Comparison of ENCODE assay signal across 10 mouse cellular contexts in the genomic region with DNA sequence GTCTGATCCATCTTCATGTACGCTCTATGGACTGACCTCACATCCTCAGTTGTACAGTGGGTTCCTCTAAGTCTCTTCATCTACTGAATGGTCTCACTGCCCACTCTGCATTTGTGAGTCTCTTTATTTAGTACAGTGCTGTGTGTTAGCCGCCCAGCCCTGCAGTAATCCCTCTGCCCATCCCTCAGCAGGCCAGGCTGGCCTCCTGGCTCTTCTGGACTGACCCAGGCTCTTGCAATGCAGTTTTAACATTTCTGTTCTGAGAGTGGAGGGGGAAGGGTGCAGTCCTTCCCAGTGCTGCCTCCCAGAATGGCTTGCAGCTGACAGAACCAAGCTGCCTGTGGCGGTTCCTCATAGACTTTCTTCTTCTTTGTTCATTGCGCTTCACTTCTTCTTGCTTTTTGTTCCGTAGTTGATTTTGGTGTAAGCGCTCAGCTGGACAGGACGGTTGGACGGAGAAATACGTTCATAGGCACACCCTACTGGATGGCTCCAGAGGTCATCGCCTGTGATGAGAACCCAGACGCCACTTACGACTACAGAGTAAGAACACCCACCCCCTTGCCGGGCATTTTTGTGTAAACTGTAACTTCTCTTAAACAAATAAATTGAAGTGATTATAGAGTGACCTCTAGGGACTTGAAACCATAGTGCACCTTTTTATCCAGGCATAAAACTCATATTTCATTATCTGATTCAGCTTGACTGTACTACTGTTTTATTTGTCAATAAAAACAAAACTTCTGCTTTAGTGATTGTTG.
DNase-seq lines count a peak whose midpoint lies in the region; ATAC-seq and TF ChIP-seq lines count a peak whose summit lies in the region.
"Had no signal": no experiment of that assay in that cellular context is flagged by ENCODE, and none has a peak within 500 bp of the region (broad histone marks: within the 10 kb centered on the region; RNA-seq: fewer than 3 reads in every experiment).

No protein-coding gene starts in this region.

- H3K4me2 ChIP-seq in midbrain, postnatal 0 days (ENCODE audit: low read depth, low read length, poor library complexity, severe bottlenecking): no peak overlapping the region
- H3K4me2 ChIP-seq in hindbrain, embryonic 16.5 days (ENCODE audit: low read length): no peak overlapping the region
- no peak overlapping the region for H3K4me2 ChIP-seq in stomach, postnatal 0 days (replicated peaks; ENCODE audit: low read depth)

- TF ChIP-seq CTCF in heart, adult 2 months (IDR thresholded peaks at IDR 0.05): peak; percentile 70
- TF ChIP-seq CTCF in midbrain, postnatal 0 days (IDR thresholded peaks at IDR 0.05): peak; percentile 58
- TF ChIP-seq CTCF in stomach, postnatal 0 days (IDR thresholded peaks at IDR 0.05; ENCODE audit: low read depth): peak; percentile 64

- H3K4me1 ChIP-seq in heart, adult 2 months (ENCODE audit: control insufficient read depth, insufficient read depth, low read length): peaks cover 11% of the 10 kb centered on the region
- H3K4me1 ChIP-seq in midbrain, postnatal 0 days (ENCODE audit: insufficient read depth, low read length): no peaks in the 10 kb centered on the region; the same call in 1 of the 2 replicates
- H3K4me1 ChIP-seq in midbrain, embryonic 10.5 days: no peaks in the 10 kb centered on the region
- peaks cover 12% of the 10 kb centered on the region for H3K4me1 ChIP-seq in hindbrain, embryonic 16.5 days (ENCODE audit: control insufficient read depth, insufficient read depth, low read depth, low read length)
- 0 out of 2 replicates have a peak, but pooled peaks cover 2% of the 10 kb centered on the region for H3K4me1 ChIP-seq in stomach, postnatal 0 days (replicated peaks; ENCODE audit: control insufficient read depth, insufficient read depth)

- TF ChIP-seq EP300 in heart, adult 2 months (IDR thresholded peaks at IDR 0.05; ENCODE audit: insufficient read depth, low read depth, low read length): no peak
- no peak for TF ChIP-seq EP300 in stomach, postnatal 0 days (optimal IDR thresholded peaks at IDR 0.05)

- H3K27ac ChIP-seq in heart, adult 2 months: peak overlapping the region; percentile 49; the same call in 1 of the 2 replicates
- H3K27ac ChIP-seq in midbrain, postnatal 0 days (ENCODE audit: low read depth, low read length): no peak overlapping the region
- H3K27ac ChIP-seq in midbrain, embryonic 10.5 days (replicated peaks): no peak overlapping the region
- no peak overlapping the region for H3K27ac ChIP-seq in hindbrain, embryonic 16.5 days (ENCODE audit: low read depth, low read length)
- H3K27ac ChIP-seq in stomach, postnatal 0 days (replicated peaks): 0 out of 2 replicates have a peak overlapping the region, but pooled peaks have one; percentile 30

- H3K79me2 ChIP-seq in heart, adult 2 months (replicated peaks; ENCODE audit: control insufficient read depth, insufficient read depth, low read length): peaks cover 2% of the 10 kb centered on the region; the same call in 1 of the 2 replicates

- H3K36me3 ChIP-seq in heart, adult 2 months (ENCODE audit: control insufficient read depth, insufficient read depth, low read length): peaks cover 10% of the 10 kb centered on the region; the same call in 1 of the 2 replicates
- H3K36me3 ChIP-seq in midbrain, postnatal 0 days (ENCODE audit: insufficient read depth, low read length): peaks cover 39% of the 10 kb centered on the region
- H3K36me3 ChIP-seq in midbrain, embryonic 10.5 days: peaks cover 99% of the 10 kb centered on the region
- peaks cover 32% of the 10 kb centered on the region for H3K36me3 ChIP-seq in hindbrain, embryonic 16.5 days (ENCODE audit: control insufficient read depth, insufficient read depth, low read length)
- peaks cover 25% of the 10 kb centered on the region; the same call in 1 of the 2 replicates for H3K36me3 ChIP-seq in stomach, postnatal 0 days (ENCODE audit: control insufficient read depth, insufficient read depth, low read length)
- H3K36me3 ChIP-seq: G1E had no signal

- H3K9ac ChIP-seq in heart, adult 2 months (ENCODE audit: low read depth, low read length): no peak overlapping the region
- no peak overlapping the region for H3K9ac ChIP-seq in midbrain, postnatal 0 days (replicated peaks; ENCODE audit: low read length, poor library complexity, severe bottlenecking)
- no peak overlapping the region for H3K9ac ChIP-seq in hindbrain, embryonic 16.5 days (ENCODE audit: low read depth, low read length)
- H3K9ac ChIP-seq in stomach, postnatal 0 days (ENCODE audit: low read length): no peak overlapping the region

- DNase-seq in heart, adult 2 months: no peak
- no peak for DNase-seq in heart, postnatal 10 days
- DNase-seq in midbrain, postnatal 0 days (ENCODE audit: low spot score): peak; percentile 51
- no peak for DNase-seq in midbrain, embryonic 10.5 days (ENCODE audit: low spot score)
- DNase-seq in stomach, postnatal 0 days (ENCODE audit: low spot score): no peak
- no peak for DNase-seq in urinary bladder, postnatal 36 days (ENCODE audit: low spot score in 2 of 2)
- DNase-seq in right cerebral cortex, postnatal 10 days (ENCODE audit: low spot score in 2 of 2): no peak

- H3K9me3 ChIP-seq in midbrain, postnatal 0 days (ENCODE audit: low read length): no peaks in the 10 kb centered on the region
- H3K9me3 ChIP-seq in midbrain, embryonic 10.5 days (replicated peaks): no peaks in the 10 kb centered on the region
- no peaks in the 10 kb centered on the region for H3K9me3 ChIP-seq in hindbrain, embryonic 16.5 days (ENCODE audit: control insufficient read depth, low read length)
- H3K9me3 ChIP-seq in stomach, postnatal 0 days (ENCODE audit: control insufficient read depth, low read length): no peaks in the 10 kb centered on the region
- H3K9me3 ChIP-seq: G1E had no signal

- intact Hi-C loops in heart, adult 2 months (cut with DNase I): loop anchor here (2.0 to 5.0 kb wide), 3 partner anchors 41 to 296 kb away; no protein-coding TSS in a partner anchor
- intact Hi-C loops in heart, postnatal 10 days (cut with DNase I): loop anchor here (2.0 to 5.0 kb wide), 2 partner anchors 220 to 366 kb away; no protein-coding TSS in a partner anchor

- no peaks in the 10 kb centered on the region for H3K27me3 ChIP-seq in heart, adult 2 months (ENCODE audit: control insufficient read depth, insufficient read depth, low read length)
- H3K27me3 ChIP-seq in midbrain, postnatal 0 days (ENCODE audit: insufficient read depth, low read length): no peaks in the 10 kb centered on the region
- H3K27me3 ChIP-seq in midbrain, embryonic 10.5 days (ENCODE audit: low read depth, poor library complexity, severe bottlenecking): no peaks in the 10 kb centered on the region
- H3K27me3 ChIP-seq in hindbrain, embryonic 16.5 days (replicated peaks; ENCODE audit: control insufficient read depth, insufficient read depth, low read length): no peaks in the 10 kb centered on the region
- H3K27me3 ChIP-seq in stomach, postnatal 0 days (ENCODE audit: control insufficient read depth, insufficient read depth, low read length): no peaks in the 10 kb centered on the region

- ATAC-seq in midbrain, postnatal 0 days (ENCODE audit: low FRiP score): no peak; the same call in 1 of the 2 replicates
- ATAC-seq in hindbrain, embryonic 16.5 days: peak; percentile 25; the same call in 1 of the 2 replicates
- ATAC-seq in stomach, postnatal 0 days (ENCODE audit: low FRiP score, low TSS enrichment): peak; percentile 54; the same call in 1 of the 2 replicates

- WGBS in heart, adult 2 months: 68% methylated on average over 13 of the region's 13 CpGs
- 62% methylated on average over 13 of the region's 13 CpGs for WGBS in midbrain, postnatal 0 days
- WGBS in midbrain, embryonic 10.5 days: 87% methylated on average over 13 of the region's 13 CpGs
- WGBS in hindbrain, embryonic 16.5 days: 60% methylated on average over 13 of the region's 13 CpGs
- 54% methylated on average over 13 of the region's 13 CpGs for WGBS in stomach, postnatal 0 days

- no peak overlapping the region for H3K4me3 ChIP-seq in heart, adult 2 months
- H3K4me3 ChIP-seq in midbrain, postnatal 0 days (ENCODE audit: low read depth, low read length): no peak overlapping the region
- no peak overlapping the region for H3K4me3 ChIP-seq in midbrain, embryonic 10.5 days
- no peak overlapping the region for H3K4me3 ChIP-seq in hindbrain, embryonic 16.5 days (ENCODE audit: low read length)
- H3K4me3 ChIP-seq in stomach, postnatal 0 days (ENCODE audit: low read depth, low read length): no peak overlapping the region
- H3K4me3 ChIP-seq: erythroblast, embryonic 14.5 days had no signal

- TF ChIP-seq POLR2A in heart, adult 2 months (IDR thresholded peaks at IDR 0.05; ENCODE audit: insufficient read depth, low read depth, low read length): no peak

Comparison
In these comparisons a context has a peak if more than half of its experiments do, and no peak if none do; other contexts are left out.
1. H3K27ac ChIP-seq: peak in heart, adult 2 months (single experiment) and stomach, postnatal 0 days (single experiment); none in midbrain, postnatal 0 days (single experiment), midbrain, embryonic 10.5 days (single experiment) and hindbrain, embryonic 16.5 days (single experiment).
2. Peak in every context shown above with its lines, with median percentiles within 50 percentile points of each other: CTCF ChIP-seq.